Mouse (Mus musculus) monocyte, adult 2 months (primary cell): Measurements from ENCODE around the gene Sord.
A peak's percentile ranks its signal among the peaks of the same experiment; 100 is the strongest.
"Not testable (repeated sequence)": the region's sequence is repeated elsewhere in the genome, so short reads cannot be mapped to it uniquely, and the experiment has no call there.

ENCODE experiments used
- DNase-seq, 2 experiments: peaks; one replicate each; pipeline ENCODE4 v3.0.0; 2022; ENCODE audit warnings: low spot score in 2 of 2, low read depth in 1 of 2

The Sord gene

GRCm38 (mm10) chr2:122234611-122235288 is at the start of gene Sord:
Gene Sord, plus strand, starts transcription at chr2:122234749.
- DNase-seq, result peak; percentile 6 to 23

- DNase-seq, result no peak
Measured at GRCm38 (mm10) chr2:122185086-122185485, 49.5 kb upstream of the Sord start.

GRCm38 (mm10) chr2:122186106-122186505 is 48.4 kb upstream of the Sord start, which contains the start of the genes Patl2 and Terb2:
Gene Patl2, minus strand, starts transcription at chr2:122186189.
Gene Terb2, plus strand, starts transcription at chr2:122186272.
- no peak for DNase-seq

- no peak for DNase-seq
Measured at GRCm38 (mm10) chr2:122186751-122187150, 47.8 kb upstream of the Sord start.

GRCm38 (mm10) chr2:122191849-122192248 is 42.7 kb upstream of the Sord start:
- no peak for DNase-seq

GRCm38 (mm10) chr2:122194509-122194929 is 40.0 kb upstream of the Sord start:
- DNase-seq, result no peak

- no peak for DNase-seq
Measured at GRCm38 (mm10) chr2:122201501-122201900, 33.0 kb upstream of the Sord start.

- no peak for DNase-seq
Measured at GRCm38 (mm10) chr2:122206440-122207107, 28.0 kb upstream of the Sord start.

- DNase-seq, result no peak
Measured at GRCm38 (mm10) chr2:122210534-122211228, 23.9 kb upstream of the Sord start.

- DNase-seq, result not testable (repeated sequence)
Measured at GRCm38 (mm10) chr2:122217075-122217474, 17.5 kb upstream of the Sord start.

GRCm38 (mm10) chr2:122218234-122218633 is 16.3 kb upstream of the Sord start:
- DNase-seq, result no peak

- DNase-seq, result no peak
Measured at GRCm38 (mm10) chr2:122221378-122221777, 13.2 kb upstream of the Sord start.

GRCm38 (mm10) chr2:122221798-122222197 is 12.8 kb upstream of the Sord start:
- no peak for DNase-seq

- no peak for DNase-seq
Measured at GRCm38 (mm10) chr2:122222272-122222671, 12.3 kb upstream of the Sord start.

GRCm38 (mm10) chr2:122223654-122224053 is 10.9 kb upstream of the Sord start:
- no peak for DNase-seq

GRCm38 (mm10) chr2:122230395-122230794 is 4.2 kb upstream of the Sord start:
- DNase-seq, result no peak

GRCm38 (mm10) chr2:122231616-122232015 is 2.9 kb upstream of the Sord start:
- DNase-seq, result no peak

- no peak for DNase-seq
Measured at GRCm38 (mm10) chr2:122233341-122233740, 1.2 kb upstream of the Sord start.

- DNase-seq, result no peak
Measured at GRCm38 (mm10) chr2:122233759-122234557, 591 bp upstream of the Sord start.

- no peak for DNase-seq
Measured at GRCm38 (mm10) chr2:122235425-122235824, 876 bp downstream of the Sord start.

- no peak for DNase-seq
Measured at GRCm38 (mm10) chr2:122236321-122236720, 1.8 kb downstream of the Sord start.
